Mouse (Mus musculus) G1E (cell line): ENCODE measurements around the gene Tmem63b.

Source experiments
- CTCF ChIP-seq: IDR thresholded peaks from 2 replicates; pipeline ENCODE4 v1.5.1; 2012; ENCODE audit warnings: low read depth, low read length, inconsistent platforms, mixed read lengths
- GATA1 ChIP-seq: IDR thresholded peaks from 2 replicates; pipeline ENCODE4 v1.6.1; 2012; ENCODE audit warnings: borderline replicate concordance, low read length, inconsistent platforms, mixed read lengths
- GATA2 ChIP-seq: IDR thresholded peaks from 2 replicates; pipeline ENCODE4 v1.6.1; 2012; ENCODE audit warnings: low read depth, low read length, inconsistent platforms, borderline replicate concordance
- POLR2AphosphoS5 ChIP-seq: IDR thresholded peaks from 2 replicates; pipeline ENCODE4 v1.6.1; 2012; ENCODE audit warnings: low read depth, low read length, inconsistent platforms; ENCODE audit not compliant: insufficient replicate concordance

- no peak for TF ChIP-seq CTCF
- TF ChIP-seq GATA2, result no peak
- TF ChIP-seq GATA1, result no peak
- no peak for TF ChIP-seq POLR2AphosphoS5
These were observed 33.5 kb downstream of the Tmem63b start for GRCm38 (mm10) chr17:45653233-45653632.
